9 mouse cellular contexts compared by ENCODE assay signal in the genomic region with DNA sequence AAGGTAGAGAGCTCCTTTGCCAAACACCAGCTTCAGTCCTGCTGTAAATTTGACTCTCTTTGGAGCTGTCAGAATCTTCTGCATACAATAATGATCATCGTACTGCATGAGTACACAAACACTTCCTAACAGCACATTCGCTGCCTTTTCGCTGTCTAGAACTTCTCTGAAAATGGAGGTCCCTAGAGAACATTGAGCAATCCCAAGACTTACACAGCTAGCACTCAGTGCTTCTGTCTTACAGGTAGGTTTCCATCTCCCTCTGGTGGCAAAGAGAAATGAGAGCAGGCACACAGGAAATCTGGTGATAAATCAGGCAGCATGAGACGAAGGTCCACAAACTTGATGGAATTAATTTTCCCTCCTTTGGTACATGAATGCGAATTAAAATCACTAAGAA.
DNase-seq lines count a peak whose midpoint lies in the region; ATAC-seq and TF ChIP-seq lines count a peak whose summit lies in the region.
"Had no signal": no experiment of that assay in that cellular context is flagged by ENCODE, and none has a peak within 500 bp of the region (broad histone marks: within the 10 kb centered on the region; RNA-seq: fewer than 3 reads in every experiment).

No protein-coding gene starts in this region.

- peak in 1 of 2 experiments; percentile 23 for DNase-seq in layer of hippocampus, adult 2 months (ENCODE audit: low spot score in 2 of 2)
- no peak for DNase-seq in layer of hippocampus, postnatal 36 days
- DNase-seq in WW6 (ENCODE audit: low read depth, low spot score) = peak; percentile 3
- DNase-seq in embryonic facial prominence, embryonic 11.5 days (ENCODE audit: low spot score) = peak; percentile 59
- no peak for DNase-seq in lung, postnatal 10 days
- DNase-seq in gastrocnemius, adult 18-20 months (ENCODE audit: low spot score) = no peak

- TF ChIP-seq CTCF in layer of hippocampus, adult 2 months (conservative IDR thresholded peaks at IDR 0.05) = peak; percentile 83

- H3K9ac ChIP-seq in embryonic facial prominence, embryonic 11.5 days (replicated peaks; ENCODE audit: low read length) = no peak overlapping the region
- H3K9ac ChIP-seq in kidney, embryonic 15.5 days = no peak overlapping the region
- no peak overlapping the region for H3K9ac ChIP-seq in midbrain, embryonic 16.5 days (ENCODE audit: low read depth, low read length)
- H3K9ac ChIP-seq: limb, embryonic 13.5 days had no signal

- H3K4me3 ChIP-seq in layer of hippocampus, adult 2 months = no peak overlapping the region
- no peak overlapping the region for H3K4me3 ChIP-seq in embryonic facial prominence, embryonic 11.5 days (ENCODE audit: low read depth, low read length)
- H3K4me3 ChIP-seq in kidney, embryonic 15.5 days (replicated peaks) = no peak overlapping the region
- no peak overlapping the region for H3K4me3 ChIP-seq in midbrain, embryonic 16.5 days (ENCODE audit: low read depth, low read length)
- H3K4me3 ChIP-seq: limb, embryonic 13.5 days had no signal

- no peaks in the 10 kb centered on the region for H3K4me1 ChIP-seq in embryonic facial prominence, embryonic 11.5 days (ENCODE audit: control insufficient read depth, insufficient read depth, low read length)
- H3K4me1 ChIP-seq in kidney, embryonic 15.5 days = no peaks in the 10 kb centered on the region
- H3K4me1 ChIP-seq in midbrain, embryonic 16.5 days (ENCODE audit: control insufficient read depth, insufficient read depth, low read length) = no peaks in the 10 kb centered on the region
- H3K4me1 ChIP-seq: limb, embryonic 13.5 days had no signal

- H3K27me3 ChIP-seq in embryonic facial prominence, embryonic 11.5 days (ENCODE audit: control insufficient read depth, insufficient read depth, low read length) = no peaks in the 10 kb centered on the region
- H3K27me3 ChIP-seq in kidney, embryonic 15.5 days = no peaks in the 10 kb centered on the region
- no peaks in the 10 kb centered on the region for H3K27me3 ChIP-seq in midbrain, embryonic 16.5 days (ENCODE audit: control insufficient read depth, insufficient read depth, low read depth, low read length)
- H3K27me3 ChIP-seq: limb, embryonic 13.5 days had no signal

- ATAC-seq in embryonic facial prominence, embryonic 11.5 days (replicated peaks; ENCODE audit: insufficient number of reproducible peaks, low FRiP score, low TSS enrichment, low read depth) = peak; percentile 65; the same call in 1 of the 2 replicates
- peak; percentile 84 for ATAC-seq in kidney, embryonic 15.5 days (replicated peaks; ENCODE audit: low FRiP score)
- peak; percentile 82 for ATAC-seq in midbrain, embryonic 16.5 days

- H3K27ac ChIP-seq in layer of hippocampus, adult 2 months = no peak overlapping the region
- H3K27ac ChIP-seq in embryonic facial prominence, embryonic 11.5 days (replicated peaks; ENCODE audit: low read depth, low read length) = no peak overlapping the region
- no peak overlapping the region for H3K27ac ChIP-seq in kidney, embryonic 15.5 days
- H3K27ac ChIP-seq in midbrain, embryonic 16.5 days (ENCODE audit: low read length) = no peak overlapping the region
- H3K27ac ChIP-seq: limb, embryonic 13.5 days had no signal

- no peaks in the 10 kb centered on the region for H3K9me3 ChIP-seq in embryonic facial prominence, embryonic 11.5 days (replicated peaks; ENCODE audit: control insufficient read depth, low read length)
- H3K9me3 ChIP-seq in kidney, embryonic 15.5 days (replicated peaks) = no peaks in the 10 kb centered on the region
- H3K9me3 ChIP-seq in midbrain, embryonic 16.5 days (replicated peaks; ENCODE audit: control insufficient read depth, low read length, poor library complexity, severe bottlenecking) = no peaks in the 10 kb centered on the region
- H3K9me3 ChIP-seq: limb, embryonic 13.5 days had no signal

- H3K36me3 ChIP-seq in embryonic facial prominence, embryonic 11.5 days (replicated peaks; ENCODE audit: control insufficient read depth, insufficient read depth, low read depth, low read length) = no peaks in the 10 kb centered on the region
- no peaks in the 10 kb centered on the region for H3K36me3 ChIP-seq in kidney, embryonic 15.5 days
- H3K36me3 ChIP-seq in midbrain, embryonic 16.5 days (ENCODE audit: control insufficient read depth, insufficient read depth, low read length) = no peaks in the 10 kb centered on the region
- H3K36me3 ChIP-seq: limb, embryonic 13.5 days had no signal

- no peak overlapping the region for H3K4me2 ChIP-seq in embryonic facial prominence, embryonic 11.5 days (ENCODE audit: low read depth, low read length)
- H3K4me2 ChIP-seq in kidney, embryonic 15.5 days = no peak overlapping the region
- H3K4me2 ChIP-seq in midbrain, embryonic 16.5 days (ENCODE audit: low read length) = no peak overlapping the region
- H3K4me2 ChIP-seq: limb, embryonic 13.5 days had no signal

- WGBS in embryonic facial prominence, embryonic 11.5 days = 51% methylated on average over 5 of the region's 5 CpGs
- WGBS in kidney, embryonic 15.5 days = 36% methylated on average over 5 of the region's 5 CpGs
- 40% methylated on average over 5 of the region's 5 CpGs for WGBS in midbrain, embryonic 16.5 days

Comparison
In these comparisons a context has a peak if more than half of its experiments do, and no peak if none do; other contexts are left out.
1. DNase-seq: peak in WW6 (single experiment) and embryonic facial prominence, embryonic 11.5 days (single experiment); none in layer of hippocampus, postnatal 36 days (0 of 2), lung, postnatal 10 days (single experiment) and gastrocnemius, adult 18-20 months (single experiment).
2. Peak in every context shown above with its lines, with median percentiles within 50 percentile points of each other: ATAC-seq.